Mouse (Mus musculus) kidney, embryonic 16.5 days (tissue): Measurements from ENCODE around the gene Ifna16. TPM values are rescaled to one million over a fixed set of nuclear protein-coding genes. Genes with fewer than 3 reads are reported as not detected.

Experiments
- ATAC-seq: fragments of 200-750 bp; cut with Nextera tagmentation; 2 replicates; pipeline ENCODE4 v1.8.0; 2017; ENCODE audit warnings: moderate TSS enrichment; ENCODE audit not compliant: low FRiP score, low TSS enrichment
- H3K27ac ChIP-seq: fragments of 300-500 bp; sonication (generic); 2 replicates; pipeline ENCODE4 v1.5.1; 2014; ENCODE audit warnings: low read length
- H3K27me3 ChIP-seq: fragments of 300-500 bp; sonication (generic); 2 replicates; pipeline ENCODE4 v1.6.1; 2014; ENCODE audit warnings: low read length, control low read depth, mixed read lengths; ENCODE audit not compliant: insufficient read depth
- H3K36me3 ChIP-seq: fragments of 300-500 bp; sonication (generic); 2 replicates; pipeline ENCODE4 v1.6.1; 2014; ENCODE audit warnings: low read length, control low read depth, mixed read lengths; ENCODE audit not compliant: insufficient read depth
- H3K4me1 ChIP-seq: fragments of 300-500 bp; sonication (generic); 2 replicates; pipeline ENCODE4 v1.6.1; 2014; ENCODE audit warnings: low read length, control low read depth, mixed read lengths; ENCODE audit not compliant: insufficient read depth
- H3K4me2 ChIP-seq: fragments of 300-500 bp; sonication (generic); replicated peaks from 2 replicates; pipeline ENCODE4 v1.6.1; 2014; ENCODE audit warnings: low read depth, low read length
- H3K4me3 ChIP-seq: fragments of 300-500 bp; sonication (generic); 2 replicates; pipeline ENCODE4 v1.5.1; 2014; ENCODE audit warnings: mild to moderate bottlenecking, low read length
- H3K9ac ChIP-seq: fragments of 300-500 bp; sonication (generic); replicated peaks from 2 replicates; pipeline ENCODE4 v1.6.1; 2014; ENCODE audit warnings: low read length
- H3K9me3 ChIP-seq: fragments of 300-500 bp; sonication (generic); 2 replicates; pipeline ENCODE4 v1.6.1; 2016; ENCODE audit warnings: low read length, control low read depth
- WGBS: fragments of 180-500 bp; shearing (Covaris S2); extraction: QIAGEN DNeasy Blood & Tissue Kit; methylation state at CpG from one replicate; pipeline ENCODE4 v1.1.7; 2014; 5-methylcytosine and 5-hydroxymethylcytosine counted together
- polyA plus RNA-seq: library from polyadenylated mRNA; unstranded; fragments of >200 nt; fragmentation: Nextera tagmentation; extraction: Ambion mirVana; gene quantifications from 2 replicates; pipeline ENCODE4 v1.2.1, GENCODE M21; 2015

Ifna16 gene
- polyA plus RNA-seq, 1 experiment from 2014 or later, result not detected

DNA sequence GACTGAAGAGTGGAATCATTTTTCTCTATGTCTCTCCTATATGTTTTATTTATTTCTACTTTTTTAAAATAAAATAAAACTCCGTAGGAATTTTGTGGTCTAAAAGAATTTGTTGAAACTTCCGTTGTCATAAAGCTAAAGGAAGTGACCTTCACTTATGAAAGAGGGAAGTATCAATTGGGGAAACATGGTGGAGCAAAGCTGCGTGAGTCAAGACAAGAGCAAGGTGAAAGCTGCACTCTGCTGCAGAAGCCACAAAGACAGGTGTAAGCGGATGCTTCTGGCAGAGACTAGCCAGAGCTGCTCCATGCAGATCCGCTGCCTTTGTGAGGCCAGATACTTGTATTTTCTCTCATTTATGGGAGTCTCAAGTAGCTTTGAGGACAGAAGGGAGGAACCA, 22.1 kb upstream of the Ifna16 start:
- H3K4me2 ChIP-seq, result no peak overlapping the region
- H3K9me3 ChIP-seq, result no peaks in the 10 kb centered on the region
- 83% methylated on average over 5 of the region's 5 CpGs for WGBS
- no peak overlapping the region for H3K9ac ChIP-seq
- peaks cover 3% of the 10 kb centered on the region; the same call in 1 of the 2 replicates for H3K27me3 ChIP-seq
- H3K4me3 ChIP-seq, result no peak overlapping the region
- no peaks in the 10 kb centered on the region for H3K36me3 ChIP-seq
- no peak overlapping the region for H3K27ac ChIP-seq
- ATAC-seq, result no peak
- H3K4me1 ChIP-seq, result no peaks in the 10 kb centered on the region

DNA sequence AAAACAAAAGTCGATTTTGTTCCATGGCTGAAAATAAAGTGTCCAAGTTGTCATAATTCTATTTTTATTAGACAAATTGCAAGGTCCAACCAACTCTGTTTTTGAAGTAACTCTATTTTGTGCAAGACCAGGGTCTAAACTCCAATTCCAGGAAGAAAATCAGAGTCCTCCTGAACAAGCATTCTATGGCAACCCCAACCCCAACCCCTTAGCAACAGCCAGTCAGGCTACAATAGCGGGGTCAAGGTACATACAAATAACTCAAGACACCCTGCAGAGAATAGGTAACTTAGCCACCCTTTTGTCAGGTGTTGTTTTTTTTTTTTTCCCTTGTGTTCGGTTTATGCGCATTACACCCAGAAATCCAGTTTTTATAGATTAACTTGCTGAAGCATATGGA, 21.0 kb upstream of the Ifna16 start:
- H3K9ac ChIP-seq, result no peak overlapping the region
- 83% methylated on average over 4 of the region's 4 CpGs for WGBS
- no peaks in the 10 kb centered on the region for H3K4me1 ChIP-seq
- ATAC-seq, result no peak
- no peak overlapping the region for H3K4me3 ChIP-seq
- H3K27me3 ChIP-seq, result peaks cover 3% of the 10 kb centered on the region; the same call in 1 of the 2 replicates
- H3K36me3 ChIP-seq, result no peaks in the 10 kb centered on the region
- no peak overlapping the region for H3K4me2 ChIP-seq
- H3K27ac ChIP-seq, result no peak overlapping the region
- H3K9me3 ChIP-seq, result no peaks in the 10 kb centered on the region

DNA sequence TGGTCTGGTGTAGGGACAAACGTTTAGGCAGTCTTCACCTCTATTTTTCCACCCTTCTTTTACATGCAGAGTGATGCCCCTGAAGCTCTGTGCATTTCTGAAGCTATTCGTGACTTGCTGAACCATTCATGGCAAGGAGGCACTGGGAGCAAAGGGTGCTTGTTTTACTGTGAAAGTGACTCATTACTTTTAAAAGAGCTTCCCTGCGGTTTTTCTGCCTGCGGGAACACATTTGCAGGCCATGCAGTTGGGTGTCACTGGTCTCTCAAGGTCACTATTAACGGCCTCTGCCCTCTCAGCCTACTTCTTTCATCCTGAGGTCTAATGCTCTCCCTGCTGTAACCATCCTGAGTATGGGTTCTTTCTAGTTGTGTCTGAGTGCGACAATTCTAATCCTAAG, 20.4 kb upstream of the Ifna16 start:
- Histone ChIP-seq H3K9ac (no peak overlapping the region), H3K4me3 (no peak overlapping the region), H3K4me2 (no peak overlapping the region), H3K27me3 (peaks cover 6% of the 10 kb centered on the region; the same call in 1 of the 2 replicates), H3K9me3 (no peaks in the 10 kb centered on the region), H3K4me1 (no peaks in the 10 kb centered on the region), H3K36me3 (no peaks in the 10 kb centered on the region), H3K27ac (no peak overlapping the region)
- 51% methylated on average over 6 of the region's 6 CpGs for WGBS
- ATAC-seq, result no peak

DNA sequence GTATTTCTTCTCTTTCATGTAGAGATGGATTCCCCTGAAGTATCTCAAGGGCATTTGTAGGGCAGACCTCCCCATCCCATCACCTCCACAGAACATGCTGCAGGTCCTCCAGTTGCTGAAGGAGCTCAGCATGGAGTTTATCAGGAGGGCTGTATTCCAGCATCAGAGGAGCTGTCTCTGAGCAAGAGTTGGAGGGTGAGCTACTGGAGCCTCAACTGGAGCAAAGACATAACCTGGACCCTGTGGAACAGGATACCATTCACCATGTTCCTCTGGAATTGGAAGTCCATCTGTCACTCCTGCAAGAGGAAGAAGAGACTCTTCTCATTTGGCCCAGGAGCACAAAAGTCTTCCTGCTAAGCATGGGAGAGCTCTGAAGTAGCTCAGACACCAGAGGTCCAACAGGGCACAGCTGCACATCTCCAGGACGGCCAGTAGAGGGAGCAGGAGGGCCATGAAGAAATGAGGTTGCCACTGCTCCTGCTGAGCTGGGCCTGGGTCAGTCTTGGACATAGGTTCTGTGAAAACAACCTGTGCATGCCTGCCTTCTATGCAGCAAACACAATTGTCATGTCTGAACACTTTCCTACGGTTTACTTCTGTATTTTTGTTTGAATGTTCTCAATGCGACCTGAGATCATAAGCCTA, 19.6 kb upstream of the Ifna16 start:
- H3K27ac ChIP-seq, result no peak overlapping the region
- H3K27me3 ChIP-seq, result peaks cover 6% of the 10 kb centered on the region; the same call in 1 of the 2 replicates
- no peak overlapping the region for H3K9ac ChIP-seq
- no peak overlapping the region for H3K4me3 ChIP-seq
- no peak overlapping the region for H3K4me2 ChIP-seq
- no peaks in the 10 kb centered on the region for H3K4me1 ChIP-seq
- ATAC-seq, result peak; percentile 92
- H3K36me3 ChIP-seq, result no peaks in the 10 kb centered on the region
- WGBS, result 20% methylated on average over 3 of the region's 3 CpGs
- H3K9me3 ChIP-seq, result no peaks in the 10 kb centered on the region

DNA sequence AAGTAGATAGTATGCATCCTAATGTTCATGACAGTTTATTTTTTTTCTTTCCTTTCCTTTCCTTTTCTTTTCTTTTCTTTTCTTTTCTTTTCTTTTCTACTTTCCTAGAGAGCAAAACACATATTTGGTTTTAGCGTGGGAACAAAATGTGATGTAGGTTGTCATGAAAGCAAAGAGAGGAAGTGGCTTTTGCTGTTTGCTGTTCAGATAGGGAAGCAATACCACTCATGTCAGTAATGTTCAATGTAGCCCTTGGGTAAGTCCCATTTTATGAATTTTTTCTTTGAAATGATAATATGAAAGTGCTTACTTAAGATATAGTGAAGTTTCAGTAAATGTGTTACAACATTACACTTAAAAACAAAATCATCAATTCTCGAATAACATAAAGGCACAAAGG, 16.7 kb upstream of the Ifna16 start:
- Histone ChIP-seq H3K27me3 (peaks cover 6% of the 10 kb centered on the region; the same call in 1 of the 2 replicates), H3K4me3 (no peak overlapping the region), H3K4me1 (no peaks in the 10 kb centered on the region)

DNA sequence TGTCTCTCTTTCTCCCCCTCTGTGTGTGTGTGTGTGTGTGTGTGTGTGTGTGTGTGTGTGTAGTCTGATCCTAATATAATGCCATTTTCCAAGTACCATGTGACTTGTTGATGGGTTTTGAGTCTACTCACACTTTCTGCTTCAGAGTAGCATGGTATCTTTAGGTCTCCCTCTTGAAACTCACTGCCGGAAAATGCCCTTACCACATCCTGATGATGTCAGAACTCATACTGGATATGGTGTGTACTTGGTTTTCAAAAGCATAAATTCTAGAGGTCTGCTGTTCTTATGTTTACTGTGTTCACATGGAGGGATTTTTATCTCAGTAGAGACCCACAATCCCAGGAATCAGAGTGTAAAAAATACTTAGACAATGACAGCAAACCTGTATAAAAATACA, 15.8 kb upstream of the Ifna16 start:
- no peak for ATAC-seq
- no peak overlapping the region for H3K9ac ChIP-seq
- H3K4me1 ChIP-seq, result no peaks in the 10 kb centered on the region
- WGBS, result 87% methylated on average over 1 of the region's 1 CpGs
- peaks cover 6% of the 10 kb centered on the region; the same call in 1 of the 2 replicates for H3K27me3 ChIP-seq
- H3K9me3 ChIP-seq, result peaks cover 2% of the 10 kb centered on the region; the same call in 1 of the 2 replicates
- no peak overlapping the region for H3K27ac ChIP-seq
- H3K36me3 ChIP-seq, result no peaks in the 10 kb centered on the region
- H3K4me3 ChIP-seq, result no peak overlapping the region
- H3K4me2 ChIP-seq, result no peak overlapping the region

More for the DNA sequence above, 16.7 kb upstream of the Ifna16 start:
- Histone ChIP-seq H3K9me3 (peaks cover 2% of the 10 kb centered on the region; the same call in 1 of the 2 replicates), H3K27ac (no peak overlapping the region), H3K4me2 (no peak overlapping the region), H3K36me3 (no peaks in the 10 kb centered on the region), H3K9ac (no peak overlapping the region)
- ATAC-seq, result no peak
- WGBS, result 77% methylated on average over 2 of the region's 2 CpGs

DNA sequence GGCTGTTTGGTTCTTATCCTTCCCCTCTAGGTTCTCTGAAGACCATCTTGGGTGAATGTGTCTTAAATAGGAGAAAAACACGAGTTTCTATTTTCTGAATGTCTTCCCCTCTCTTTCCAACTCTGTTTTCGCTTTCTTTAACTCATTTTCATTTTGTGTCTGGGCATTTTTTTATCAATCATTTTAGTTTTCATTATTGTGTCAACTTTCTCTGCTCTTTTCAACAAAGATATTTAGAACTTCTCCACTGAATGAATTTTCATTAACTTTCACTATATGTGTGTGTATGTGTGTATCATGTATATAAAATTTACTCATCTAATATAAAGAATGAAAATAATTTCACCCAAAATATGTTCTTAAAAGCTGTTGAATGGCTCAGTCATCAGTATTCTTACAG, 14.5 kb upstream of the Ifna16 start, which contains the start of gene Ifnab:
Gene Ifnab (minus strand): TSS at position 101 of the 400 bp plus-strand sequence.
- peaks cover 6% of the 10 kb centered on the region; the same call in 1 of the 2 replicates for H3K27me3 ChIP-seq
- no peaks in the 10 kb centered on the region for H3K4me1 ChIP-seq
- no peaks in the 10 kb centered on the region for H3K36me3 ChIP-seq
- no peak within 1 kb of the TSS for H3K4me3 ChIP-seq
- peaks cover 2% of the 10 kb centered on the region; the same call in 1 of the 2 replicates for H3K9me3 ChIP-seq
- H3K27ac ChIP-seq, result no peak within 1 kb of the TSS
- H3K9ac ChIP-seq, result no peak within 1 kb of the TSS
- no peak for ATAC-seq
- H3K4me2 ChIP-seq, result no peak within 1 kb of the TSS
- 69% methylated on average over 2 of the region's 2 CpGs for WGBS

DNA sequence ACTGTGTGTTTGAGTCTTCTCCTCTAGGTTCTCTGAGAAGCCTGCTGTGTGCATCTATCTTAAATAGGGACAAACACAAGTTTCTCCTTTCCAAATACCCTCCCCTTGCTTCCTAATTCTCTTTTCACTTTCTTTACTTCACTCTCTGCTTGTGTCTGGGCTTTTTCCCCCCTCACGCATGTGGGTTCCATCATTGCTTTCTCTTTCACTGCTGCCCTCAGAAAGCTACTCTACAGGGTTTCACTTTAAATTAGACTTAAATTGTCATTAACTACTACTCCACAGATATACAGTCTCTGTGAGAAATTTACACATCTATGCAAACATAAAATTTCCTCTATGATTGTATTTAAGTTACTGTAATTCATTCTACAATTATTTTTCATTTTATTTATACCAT, 7.1 kb upstream of the Ifna16 start, which contains the start of gene Ifna2:
Gene Ifna2 (minus strand): TSS at position 101 of the 400 bp plus-strand sequence.
- Histone ChIP-seq H3K36me3 (no peaks in the 10 kb centered on the region), H3K27me3 (no peaks in the 10 kb centered on the region), H3K9me3 (no peaks in the 10 kb centered on the region), H3K9ac (no peak within 1 kb of the TSS), H3K27ac (no peak within 1 kb of the TSS), H3K4me2 (no peak within 1 kb of the TSS), H3K4me1 (no peaks in the 10 kb centered on the region), H3K4me3 (no peak within 1 kb of the TSS)
- no peak for ATAC-seq
- WGBS, result 89% methylated on average over 1 of the region's 1 CpGs

DNA sequence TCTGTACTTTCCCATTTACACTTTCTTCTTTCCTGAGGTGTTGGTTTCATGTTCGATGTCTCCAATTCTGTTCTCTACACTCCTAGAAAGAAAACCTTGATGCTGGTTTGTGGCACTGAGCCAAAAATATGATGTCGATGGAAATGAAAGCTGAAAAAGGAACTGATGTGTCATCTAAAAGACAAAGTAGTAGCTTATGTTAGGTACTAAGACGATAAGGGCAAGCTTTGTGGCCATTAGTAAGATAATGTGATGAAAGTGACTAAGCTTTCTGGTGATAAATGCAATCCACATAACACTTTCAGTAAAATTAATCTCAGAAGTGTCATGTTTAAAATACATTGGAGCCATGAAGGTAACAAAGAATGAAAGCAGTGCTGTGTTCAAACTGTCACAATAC, 4.6 kb upstream of the Ifna16 start:
- H3K27ac ChIP-seq, result no peak overlapping the region
- no peak overlapping the region for H3K4me2 ChIP-seq
- no peaks in the 10 kb centered on the region for H3K4me1 ChIP-seq
- H3K36me3 ChIP-seq, result no peaks in the 10 kb centered on the region
- ATAC-seq, result no peak
- H3K9me3 ChIP-seq, result no peaks in the 10 kb centered on the region
- H3K4me3 ChIP-seq, result no peak overlapping the region
- no peaks in the 10 kb centered on the region for H3K27me3 ChIP-seq
- no peak overlapping the region for H3K9ac ChIP-seq
- WGBS, result 73% methylated on average over 3 of the region's 3 CpGs

DNA sequence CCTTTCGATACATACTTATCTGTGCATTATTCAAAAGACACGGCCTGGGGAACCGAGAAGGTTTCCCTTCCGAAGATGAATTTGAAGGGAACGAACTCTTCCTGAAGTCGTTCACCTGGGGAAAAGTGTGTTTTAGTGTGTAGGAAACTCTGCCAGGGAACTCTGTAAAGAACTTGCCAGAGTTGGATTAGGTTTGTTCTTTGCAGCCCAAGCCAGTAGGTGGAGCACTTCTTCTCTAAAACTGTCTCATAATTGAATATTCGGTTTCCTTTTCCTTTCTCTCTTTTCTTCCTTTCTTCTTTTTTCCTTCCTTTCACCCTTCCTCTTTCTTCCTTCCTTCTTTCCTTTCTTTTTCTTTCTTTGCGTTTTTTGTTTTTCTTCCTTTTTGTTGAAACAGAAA, 3.6 kb upstream of the Ifna16 start:
- Histone ChIP-seq H3K27me3 (no peaks in the 10 kb centered on the region), H3K9me3 (no peaks in the 10 kb centered on the region), H3K4me1 (no peaks in the 10 kb centered on the region), H3K9ac (no peak overlapping the region), H3K4me2 (no peak overlapping the region), H3K36me3 (no peaks in the 10 kb centered on the region), H3K27ac (no peak overlapping the region), H3K4me3 (no peak overlapping the region)
- no peak for ATAC-seq
- WGBS, result 53% methylated on average over 8 of the region's 8 CpGs
